Mouse (Mus musculus) bone marrow, adult 2 months (tissue): ENCODE results near the gene Gm9803.

Experiments used
- CTCF ChIP-seq: fragments of 200-500 bp; IDR thresholded peaks from 2 replicates; pipeline ENCODE4 v1.5.1; 2011; ENCODE audit warnings: low read length, control low read depth; ENCODE audit not compliant: control insufficient read depth, insufficient read depth
- POLR2A ChIP-seq: fragments of 200-500 bp; IDR thresholded peaks from 2 replicates; pipeline ENCODE4 v1.6.1; 2011; ENCODE audit warnings: low read depth, mild to moderate bottlenecking, control low read depth, low read length, borderline replicate concordance; ENCODE audit not compliant: control insufficient read depth

DNA sequence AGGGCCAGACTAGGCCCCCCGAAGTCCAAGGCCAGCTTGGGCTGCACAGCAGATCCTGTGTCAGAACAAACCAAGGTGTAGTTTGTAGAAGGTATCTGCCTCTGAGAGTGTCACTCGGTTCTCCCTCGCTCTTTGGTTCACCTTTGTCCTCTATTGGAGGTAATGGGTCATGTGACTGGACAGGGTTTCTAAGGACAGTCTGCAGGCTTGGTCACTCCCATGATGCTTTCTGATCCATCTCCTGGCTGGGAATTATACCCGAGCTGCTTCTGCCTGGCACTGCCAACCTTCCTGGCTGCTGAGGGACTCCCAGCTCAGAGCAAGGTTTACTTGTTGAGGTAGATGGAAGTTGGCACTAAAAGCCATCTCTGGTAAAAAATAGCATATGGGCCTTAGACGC, 33.0 kb upstream of the Gm9803 start:
- no peak for TF ChIP-seq POLR2A
- TF ChIP-seq CTCF, result no peak
